Mouse (Mus musculus) thymus, postnatal 14 days (tissue): ENCODE measurements around the gene Ppp1ca.

Experiments
- DNase-seq: peaks from one replicate; pipeline ENCODE4 v3.0.0; 2021

Gene Ppp1ca

GRCm38 (mm10) chr19:4242416-4242815 is 50.6 kb downstream of the Ppp1ca start:
- no peak for DNase-seq

- no peak for DNase-seq
Measured at GRCm38 (mm10) chr19:4244775-4245174, 52.9 kb downstream of the Ppp1ca start.
